Mouse (Mus musculus): ENCODE measurements around the gene Emc9. TPM values are rescaled to one million over a fixed set of nuclear protein-coding genes. Genes with fewer than 3 reads are reported as not detected.

The Emc9 gene
- polyA plus RNA-seq (2011; ENCODE audit: insufficient read depth, insufficient read length, low read depth, missing spikeins) = 5.3 and 6.1 TPM in 2 replicates

GRCm38 (mm10) chr14:55584702-55585565 lies at the start of gene Emc9:
Gene Emc9, minus strand, starts transcription at chr14:55585302.
- TF ChIP-seq CTCF (IDR thresholded peaks at IDR 0.05; ENCODE audit: low read depth, low read length) = no peak
- TF ChIP-seq EP300 (IDR thresholded peaks at IDR 0.05; ENCODE audit: insufficient read depth, low read depth, low read length) = no peak
- TF ChIP-seq POLR2A (IDR thresholded peaks at IDR 0.05; ENCODE audit: insufficient read depth, low read length) = peak; percentile 27
- Histone ChIP-seq H3K36me3 (ENCODE audit: control insufficient read depth, insufficient read depth, low read length, poor library complexity, severe bottlenecking) (peaks cover 9% of the 10 kb centered on the region), H3K9ac (ENCODE audit: low read depth, poor library complexity, severe bottlenecking) (peak within 1 kb of the TSS; percentile 29), H3K27me3 (ENCODE audit: control insufficient read depth, insufficient read depth, low read length, poor library complexity, severe bottlenecking) (no peaks in the 10 kb centered on the region), H3K9me3 (replicated peaks; ENCODE audit: control insufficient read depth, insufficient read depth, low read length, poor library complexity, severe bottlenecking) (no peaks in the 10 kb centered on the region), H3K4me3 (ENCODE audit: low read depth, low read length) (peak within 1 kb of the TSS; percentile 65), H3K4me1 (ENCODE audit: control insufficient read depth, insufficient read depth, low read length) (peaks cover under 1% of the 10 kb centered on the region), H3K27ac (ENCODE audit: insufficient read depth, low read length) (peak within 1 kb of the TSS; percentile 65)

- no peak for TF ChIP-seq EP300 (IDR thresholded peaks at IDR 0.05; ENCODE audit: insufficient read depth, low read depth, low read length)
- TF ChIP-seq CTCF (IDR thresholded peaks at IDR 0.05; ENCODE audit: low read depth, low read length) = peak; percentile 88
- no peak for TF ChIP-seq POLR2A (IDR thresholded peaks at IDR 0.05; ENCODE audit: insufficient read depth, low read length)
- H3K27me3 ChIP-seq (ENCODE audit: control insufficient read depth, insufficient read depth, low read length, poor library complexity, severe bottlenecking) = no peaks in the 10 kb centered on the region
- no peaks in the 10 kb centered on the region for H3K9me3 ChIP-seq (replicated peaks; ENCODE audit: control insufficient read depth, insufficient read depth, low read length, poor library complexity, severe bottlenecking)
- H3K27ac ChIP-seq (ENCODE audit: insufficient read depth, low read length) = no peak overlapping the region
- peaks cover 4% of the 10 kb centered on the region for H3K4me1 ChIP-seq (ENCODE audit: control insufficient read depth, insufficient read depth, low read length)
- H3K9ac ChIP-seq (ENCODE audit: low read depth, poor library complexity, severe bottlenecking) = no peak overlapping the region
- no peak overlapping the region for H3K4me3 ChIP-seq (ENCODE audit: low read depth, low read length)
- H3K36me3 ChIP-seq (ENCODE audit: control insufficient read depth, insufficient read depth, low read length, poor library complexity, severe bottlenecking) = peaks cover 39% of the 10 kb centered on the region
Observed at GRCm38 (mm10) chr14:55629312-55629711, 44.2 kb upstream of the Emc9 start.

- H3K36me3 ChIP-seq (ENCODE audit: control insufficient read depth, insufficient read depth, low read length, poor library complexity, severe bottlenecking) = peaks cover 34% of the 10 kb centered on the region
- H3K27me3 ChIP-seq (ENCODE audit: control insufficient read depth, insufficient read depth, low read length, poor library complexity, severe bottlenecking) = no peaks in the 10 kb centered on the region
- H3K4me1 ChIP-seq (ENCODE audit: control insufficient read depth, insufficient read depth, low read length) = no peaks in the 10 kb centered on the region
- H3K27ac ChIP-seq (ENCODE audit: insufficient read depth, low read length) = no peak overlapping the region
- no peak overlapping the region for H3K4me3 ChIP-seq (ENCODE audit: low read depth, low read length)
- H3K9me3 ChIP-seq (replicated peaks; ENCODE audit: control insufficient read depth, insufficient read depth, low read length, poor library complexity, severe bottlenecking) = no peaks in the 10 kb centered on the region
- no peak overlapping the region for H3K9ac ChIP-seq (ENCODE audit: low read depth, poor library complexity, severe bottlenecking)
- TF ChIP-seq CTCF (IDR thresholded peaks at IDR 0.05; ENCODE audit: low read depth, low read length) (no peak), EP300 (IDR thresholded peaks at IDR 0.05; ENCODE audit: insufficient read depth, low read depth, low read length) (no peak), POLR2A (IDR thresholded peaks at IDR 0.05; ENCODE audit: insufficient read depth, low read length) (no peak)
Observed at GRCm38 (mm10) chr14:55628077-55628827, 43.1 kb upstream of the Emc9 start.

- H3K27ac ChIP-seq (ENCODE audit: insufficient read depth, low read length) = no peak overlapping the region
- H3K36me3 ChIP-seq (ENCODE audit: control insufficient read depth, insufficient read depth, low read length, poor library complexity, severe bottlenecking) = no peaks in the 10 kb centered on the region
- H3K9ac ChIP-seq (ENCODE audit: low read depth, poor library complexity, severe bottlenecking) = peak overlapping the region; percentile 52
- TF ChIP-seq CTCF (IDR thresholded peaks at IDR 0.05; ENCODE audit: low read depth, low read length) = no peak
- no peak for TF ChIP-seq POLR2A (IDR thresholded peaks at IDR 0.05; ENCODE audit: insufficient read depth, low read length)
- TF ChIP-seq EP300 (IDR thresholded peaks at IDR 0.05; ENCODE audit: insufficient read depth, low read depth, low read length) = no peak
- H3K9me3 ChIP-seq (replicated peaks; ENCODE audit: control insufficient read depth, insufficient read depth, low read length, poor library complexity, severe bottlenecking) = no peaks in the 10 kb centered on the region
- H3K4me3 ChIP-seq (ENCODE audit: low read depth, low read length) = peak overlapping the region; percentile 28
- H3K27me3 ChIP-seq (ENCODE audit: control insufficient read depth, insufficient read depth, low read length, poor library complexity, severe bottlenecking) = no peaks in the 10 kb centered on the region
- H3K4me1 ChIP-seq (ENCODE audit: control insufficient read depth, insufficient read depth, low read length) = peaks cover 5% of the 10 kb centered on the region
Observed at GRCm38 (mm10) chr14:55618486-55619195, 33.5 kb upstream of the Emc9 start.

GRCm38 (mm10) chr14:55617822-55618221 lies 32.7 kb upstream of the Emc9 start, which contains the start of gene Rec8:
Gene Rec8, plus strand, starts transcription at chr14:55618037.
- Histone ChIP-seq H3K4me3 (ENCODE audit: low read depth, low read length) (peak within 1 kb of the TSS; percentile 28), H3K9ac (ENCODE audit: low read depth, poor library complexity, severe bottlenecking) (peak within 1 kb of the TSS; percentile 52), H3K36me3 (ENCODE audit: control insufficient read depth, insufficient read depth, low read length, poor library complexity, severe bottlenecking) (no peaks in the 10 kb centered on the region), H3K27ac (ENCODE audit: insufficient read depth, low read length) (peak within 1 kb of the TSS; percentile 67), H3K9me3 (replicated peaks; ENCODE audit: control insufficient read depth, insufficient read depth, low read length, poor library complexity, severe bottlenecking) (no peaks in the 10 kb centered on the region), H3K27me3 (ENCODE audit: control insufficient read depth, insufficient read depth, low read length, poor library complexity, severe bottlenecking) (no peaks in the 10 kb centered on the region), H3K4me1 (ENCODE audit: control insufficient read depth, insufficient read depth, low read length) (peaks cover 3% of the 10 kb centered on the region)
- TF ChIP-seq CTCF (IDR thresholded peaks at IDR 0.05; ENCODE audit: low read depth, low read length) (peak; percentile 33), POLR2A (IDR thresholded peaks at IDR 0.05; ENCODE audit: insufficient read depth, low read length) (no peak)

Measured in ES-Bruce4 (cell line).